Mouse (Mus musculus): ENCODE data around the gene Rnf111. TPM values are rescaled to one million over a fixed set of nuclear protein-coding genes. Genes with fewer than 3 reads are reported as not detected.
A peak's percentile ranks its signal among the peaks of the same experiment; 100 is the strongest.

Rnf111 gene
- polyA plus RNA-seq, 1 experiment from 2014 or later: 38.8 TPM

DNA sequence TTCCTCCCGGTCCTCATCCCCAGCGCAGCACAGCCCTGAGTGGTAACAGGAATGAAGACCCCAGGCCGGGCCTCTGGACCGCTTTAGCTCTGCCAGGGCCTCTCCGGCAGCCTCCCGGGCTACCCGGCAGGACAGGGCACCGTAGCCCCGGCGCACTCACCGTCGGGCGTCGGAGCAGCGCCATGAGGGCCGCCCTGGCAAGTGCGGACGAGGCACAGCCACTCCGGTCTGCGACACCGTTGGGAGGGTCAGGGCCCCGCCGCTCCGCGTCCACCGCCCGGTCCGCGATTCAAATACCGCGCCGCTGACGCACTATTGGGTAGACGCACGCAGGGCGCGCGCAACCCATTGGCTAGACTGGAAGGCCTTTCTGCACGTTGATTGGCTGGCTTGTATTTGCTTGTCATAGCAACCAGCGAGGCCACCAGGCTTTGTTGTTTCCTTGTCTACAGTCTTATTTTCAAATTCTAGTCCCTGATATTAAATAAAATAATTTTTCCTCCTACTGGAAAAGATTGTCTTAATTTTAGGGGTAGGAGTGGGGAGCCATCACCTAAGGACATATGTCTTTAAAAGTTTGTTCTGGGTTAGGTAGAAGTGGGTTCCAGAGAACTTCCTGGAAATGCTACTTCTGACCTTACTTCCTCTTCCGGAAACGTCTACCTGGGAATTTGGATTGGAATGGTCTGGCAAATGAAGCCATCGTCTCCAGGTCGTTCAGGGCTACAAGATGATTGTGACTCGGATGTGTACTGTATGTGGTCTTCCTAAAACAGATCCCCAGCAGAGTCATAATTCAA, 82.1 kb downstream of the Rnf111 start, which contains the start of gene Ccnb2:
Gene Ccnb2 (minus strand): TSS at position 291 of the 800 bp plus-strand sequence.
- peak within 1 kb of the TSS; percentile 37 for H3K27ac ChIP-seq (ENCODE audit: low read depth, low read length)
- 4% methylated on average over 45 of the region's 45 CpGs for WGBS
- peak within 1 kb of the TSS; percentile 64 for H3K4me3 ChIP-seq (ENCODE audit: low read depth, low read length)
- no peaks in the 10 kb centered on the region for H3K9me3 ChIP-seq (ENCODE audit: control insufficient read depth, low read length)
- DNase-seq (ENCODE audit: low spot score, missing footprints): peak; percentile 98
- H3K36me3 ChIP-seq (ENCODE audit: control insufficient read depth, insufficient read depth, low read length): peaks cover 10% of the 10 kb centered on the region
- H3K9ac ChIP-seq (ENCODE audit: low read length): peak within 1 kb of the TSS; percentile 67
- H3K27me3 ChIP-seq (ENCODE audit: control insufficient read depth, insufficient read depth, low read length): no peaks in the 10 kb centered on the region
- peak within 1 kb of the TSS; percentile 60 for H3K4me2 ChIP-seq
- peak; percentile 98 for ATAC-seq (ENCODE audit: low FRiP score)
- H3K4me1 ChIP-seq (ENCODE audit: control insufficient read depth, insufficient read depth, low read length): peaks cover 8% of the 10 kb centered on the region

DNA sequence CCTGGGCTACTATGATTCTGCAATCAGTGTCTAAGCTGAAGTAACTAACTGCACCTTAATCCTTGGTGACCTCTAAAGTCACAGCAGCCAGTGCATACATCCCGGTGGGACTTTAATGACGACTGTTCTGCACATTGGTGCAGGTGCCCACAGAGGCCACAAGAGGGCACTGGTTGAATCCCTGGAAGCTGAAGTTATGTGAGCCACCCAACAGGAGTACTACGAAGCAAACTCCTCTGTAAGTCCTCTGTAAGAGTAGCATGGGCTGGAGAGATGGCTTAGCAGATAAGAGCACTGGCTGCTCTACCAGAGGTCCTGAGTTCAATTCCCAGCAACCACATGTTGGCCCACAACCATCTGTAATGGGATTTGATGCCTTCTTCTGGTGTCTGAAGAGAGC, 87.1 kb downstream of the Rnf111 start:
- H3K4me1 ChIP-seq (ENCODE audit: control insufficient read depth, insufficient read depth, low read length): peaks cover 8% of the 10 kb centered on the region
- ATAC-seq (ENCODE audit: low FRiP score): no peak
- no peaks in the 10 kb centered on the region for H3K27me3 ChIP-seq (ENCODE audit: control insufficient read depth, insufficient read depth, low read length)
- no peak overlapping the region for H3K9ac ChIP-seq (ENCODE audit: low read length)
- peaks cover 26% of the 10 kb centered on the region for H3K36me3 ChIP-seq (ENCODE audit: control insufficient read depth, insufficient read depth, low read length)
- no peaks in the 10 kb centered on the region for H3K9me3 ChIP-seq (ENCODE audit: control insufficient read depth, low read length)
- no peak for DNase-seq (ENCODE audit: low spot score, missing footprints)
- no peak overlapping the region for H3K4me2 ChIP-seq
- H3K4me3 ChIP-seq (ENCODE audit: low read depth, low read length): no peak overlapping the region
- no peak overlapping the region for H3K27ac ChIP-seq (ENCODE audit: low read depth, low read length)
- WGBS: 84% methylated on average over 3 of the region's 3 CpGs

DNA sequence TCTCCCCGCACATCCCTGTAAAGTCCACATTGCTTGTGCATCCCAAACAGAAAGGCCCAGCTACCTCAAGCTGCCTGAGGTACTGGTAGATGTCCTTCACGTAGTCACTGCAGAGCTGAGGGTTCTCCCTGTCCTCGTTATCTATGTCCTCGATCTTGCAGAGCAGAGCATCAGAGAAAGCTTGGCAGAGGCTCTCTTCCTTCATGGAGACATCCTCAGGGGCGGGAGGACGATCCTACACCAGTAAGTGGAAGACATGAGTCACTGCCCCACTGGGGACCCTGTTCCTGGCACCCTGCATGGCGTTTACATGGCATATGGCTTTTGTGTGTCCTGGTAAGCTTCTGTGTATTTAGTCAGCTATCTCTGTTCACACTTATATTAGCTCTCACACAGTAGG, 90.5 kb downstream of the Rnf111 start:
- H3K4me2 ChIP-seq: no peak overlapping the region
- H3K27ac ChIP-seq (ENCODE audit: low read depth, low read length): no peak overlapping the region
- DNase-seq (ENCODE audit: low spot score, missing footprints) (no peak), ATAC-seq (ENCODE audit: low FRiP score) (no peak)
- H3K9me3 ChIP-seq (ENCODE audit: control insufficient read depth, low read length): no peaks in the 10 kb centered on the region
- H3K9ac ChIP-seq (ENCODE audit: low read length): no peak overlapping the region
- WGBS: 93% methylated on average over 7 of the region's 7 CpGs
- H3K36me3 ChIP-seq (ENCODE audit: control insufficient read depth, insufficient read depth, low read length): peaks cover 35% of the 10 kb centered on the region
- no peaks in the 10 kb centered on the region for H3K27me3 ChIP-seq (ENCODE audit: control insufficient read depth, insufficient read depth, low read length)
- no peak overlapping the region for H3K4me3 ChIP-seq (ENCODE audit: low read depth, low read length)
- no peaks in the 10 kb centered on the region for H3K4me1 ChIP-seq (ENCODE audit: control insufficient read depth, insufficient read depth, low read length)

DNA sequence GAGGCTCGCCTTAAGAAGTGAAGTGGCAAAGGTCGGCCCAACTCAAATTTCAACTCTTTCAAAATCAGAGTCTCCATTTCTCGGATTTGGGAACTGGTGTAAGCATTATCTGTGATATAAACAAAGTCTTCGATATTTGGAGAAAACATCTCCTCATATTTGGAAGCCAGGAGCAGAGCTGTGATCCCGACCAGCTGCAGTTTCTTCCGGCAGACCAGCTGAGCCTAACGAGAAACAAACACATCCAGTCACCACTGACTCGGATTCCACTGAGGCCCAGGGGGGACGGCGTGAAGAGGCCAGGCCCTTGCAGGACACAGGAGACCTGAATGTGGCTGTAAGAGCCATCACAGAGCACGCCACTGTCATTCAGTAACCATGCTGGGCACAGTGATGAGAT, 92.9 kb downstream of the Rnf111 start:
- Histone ChIP-seq H3K27ac (ENCODE audit: low read depth, low read length) (no peak overlapping the region), H3K36me3 (ENCODE audit: control insufficient read depth, insufficient read depth, low read length) (peaks cover 24% of the 10 kb centered on the region), H3K4me1 (ENCODE audit: control insufficient read depth, insufficient read depth, low read length) (no peaks in the 10 kb centered on the region), H3K9me3 (ENCODE audit: control insufficient read depth, low read length) (no peaks in the 10 kb centered on the region), H3K4me3 (ENCODE audit: low read depth, low read length) (no peak overlapping the region), H3K9ac (ENCODE audit: low read length) (no peak overlapping the region), H3K27me3 (ENCODE audit: control insufficient read depth, insufficient read depth, low read length) (no peaks in the 10 kb centered on the region), H3K4me2 (no peak overlapping the region)
- DNase-seq (ENCODE audit: low spot score, missing footprints) (no peak), ATAC-seq (ENCODE audit: low FRiP score) (no peak)
- 87% methylated on average over 11 of the region's 11 CpGs for WGBS

DNA sequence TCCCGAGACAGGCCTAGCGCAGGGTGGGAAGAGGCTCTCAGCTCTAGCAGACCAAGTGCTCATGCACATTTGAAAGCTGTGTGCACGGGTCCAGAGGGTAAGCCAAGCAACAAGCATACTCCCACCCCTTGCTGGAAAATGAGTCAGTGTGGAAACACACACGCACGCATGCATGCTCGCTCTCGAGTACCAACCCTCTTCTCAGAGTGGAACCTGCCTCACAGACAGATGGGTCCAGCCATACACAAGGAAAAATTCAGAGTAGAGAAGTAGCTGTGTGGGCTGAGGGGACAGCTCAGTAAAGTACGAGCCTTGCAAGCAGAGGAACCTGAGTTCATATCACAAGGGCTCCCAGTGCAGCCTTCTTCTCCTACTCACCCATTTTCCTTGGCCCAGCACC, 93.8 kb downstream of the Rnf111 start:
- Histone ChIP-seq H3K4me2 (no peak overlapping the region), H3K27ac (ENCODE audit: low read depth, low read length) (no peak overlapping the region), H3K4me3 (ENCODE audit: low read depth, low read length) (no peak overlapping the region), H3K27me3 (ENCODE audit: control insufficient read depth, insufficient read depth, low read length) (no peaks in the 10 kb centered on the region), H3K9me3 (ENCODE audit: control insufficient read depth, low read length) (no peaks in the 10 kb centered on the region), H3K4me1 (ENCODE audit: control insufficient read depth, insufficient read depth, low read length) (no peaks in the 10 kb centered on the region), H3K36me3 (ENCODE audit: control insufficient read depth, insufficient read depth, low read length) (peaks cover 24% of the 10 kb centered on the region), H3K9ac (ENCODE audit: low read length) (no peak overlapping the region)
- 94% methylated on average over 8 of the region's 8 CpGs for WGBS
- DNase-seq (ENCODE audit: low spot score, missing footprints): no peak
- no peak for ATAC-seq (ENCODE audit: low FRiP score)

DNA sequence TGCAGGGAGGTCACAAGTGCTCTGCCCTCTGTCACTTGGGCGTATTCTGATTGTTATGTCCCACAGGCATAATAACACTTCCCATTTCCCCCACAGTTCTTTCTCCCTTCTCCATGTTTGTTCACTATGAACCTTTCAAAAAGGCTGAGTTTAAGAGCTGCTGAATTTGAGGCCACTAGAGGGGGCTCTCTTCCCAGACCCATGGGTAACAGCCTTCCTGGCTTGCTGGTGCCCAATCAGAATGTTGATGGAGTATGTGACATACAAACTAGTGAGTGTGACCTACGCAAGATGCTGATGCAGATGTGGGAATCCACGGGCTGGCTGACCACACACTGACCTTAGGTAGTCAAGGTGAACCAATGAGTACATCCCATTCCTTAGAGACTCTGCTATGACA, 94.7 kb downstream of the Rnf111 start:
- 93% methylated on average over 3 of the region's 3 CpGs for WGBS
- Histone ChIP-seq H3K9me3 (ENCODE audit: control insufficient read depth, low read length) (no peaks in the 10 kb centered on the region), H3K36me3 (ENCODE audit: control insufficient read depth, insufficient read depth, low read length) (peaks cover 18% of the 10 kb centered on the region), H3K4me3 (ENCODE audit: low read depth, low read length) (no peak overlapping the region), H3K4me1 (ENCODE audit: control insufficient read depth, insufficient read depth, low read length) (no peaks in the 10 kb centered on the region), H3K9ac (ENCODE audit: low read length) (no peak overlapping the region), H3K27ac (ENCODE audit: low read depth, low read length) (no peak overlapping the region), H3K27me3 (ENCODE audit: control insufficient read depth, insufficient read depth, low read length) (no peaks in the 10 kb centered on the region), H3K4me2 (no peak overlapping the region)
- DNase-seq (ENCODE audit: low spot score, missing footprints): no peak
- ATAC-seq (ENCODE audit: low FRiP score): no peak

DNA sequence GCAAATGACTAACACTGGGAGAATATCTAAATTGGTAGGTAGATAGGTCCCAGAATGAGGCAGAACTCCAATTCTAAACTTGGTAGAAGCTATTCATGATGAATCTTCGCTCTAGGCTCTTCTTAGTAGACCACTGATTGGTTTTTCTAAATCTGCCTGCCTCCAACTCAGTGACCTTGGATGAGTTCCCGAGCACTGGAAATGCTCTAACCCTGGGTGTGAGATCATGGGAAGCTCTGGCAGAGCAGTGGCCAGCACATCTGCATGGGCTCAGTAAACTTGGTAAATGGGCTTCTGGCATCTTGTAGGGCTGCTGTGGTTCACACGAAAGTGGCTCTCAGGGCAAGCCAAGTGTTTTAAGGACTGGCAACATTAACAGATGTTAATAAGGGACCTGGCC, 96.9 kb downstream of the Rnf111 start:
- DNase-seq (ENCODE audit: low spot score, missing footprints) (no peak), ATAC-seq (ENCODE audit: low FRiP score) (no peak)
- 90% methylated on average over 3 of the region's 3 CpGs for WGBS
- Histone ChIP-seq H3K4me1 (ENCODE audit: control insufficient read depth, insufficient read depth, low read length) (no peaks in the 10 kb centered on the region), H3K4me2 (no peak overlapping the region), H3K36me3 (ENCODE audit: control insufficient read depth, insufficient read depth, low read length) (peaks cover 11% of the 10 kb centered on the region; the same call in 1 of the 2 replicates), H3K9me3 (ENCODE audit: control insufficient read depth, low read length) (no peaks in the 10 kb centered on the region), H3K4me3 (ENCODE audit: low read depth, low read length) (no peak overlapping the region), H3K27ac (ENCODE audit: low read depth, low read length) (no peak overlapping the region), H3K27me3 (ENCODE audit: control insufficient read depth, insufficient read depth, low read length) (no peaks in the 10 kb centered on the region), H3K9ac (ENCODE audit: low read length) (no peak overlapping the region)

DNA sequence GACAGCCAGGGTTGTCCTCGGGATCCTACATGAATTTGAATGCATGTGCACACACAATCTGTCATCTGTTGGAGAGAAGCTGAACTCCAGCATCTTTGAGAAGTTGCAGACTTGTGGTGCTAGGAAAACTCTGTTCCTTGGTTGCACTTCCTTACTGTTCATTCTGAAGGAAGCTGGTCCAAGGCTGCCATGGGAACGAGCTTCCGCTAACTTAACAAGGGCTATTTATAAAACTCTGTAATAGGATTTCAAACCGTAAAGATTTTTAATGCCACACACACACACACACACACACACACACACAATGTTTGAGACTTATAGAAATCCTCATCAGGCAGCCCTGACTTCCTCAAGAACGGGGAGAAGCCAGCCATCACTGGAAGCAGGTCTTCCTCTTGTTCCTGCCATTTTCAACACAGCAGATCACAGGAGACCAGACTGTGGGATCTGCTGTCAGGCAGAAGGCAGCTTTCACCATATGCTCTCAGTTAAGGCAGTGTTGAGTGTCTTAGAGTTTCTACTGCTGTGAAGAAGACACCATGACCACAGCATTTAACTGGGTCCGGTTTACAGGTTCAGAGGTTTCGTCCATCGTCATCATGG, 101.5 kb downstream of the Rnf111 start:
- Histone ChIP-seq H3K4me2 (no peak overlapping the region), H3K9me3 (ENCODE audit: control insufficient read depth, low read length) (no peaks in the 10 kb centered on the region), H3K9ac (ENCODE audit: low read length) (no peak overlapping the region), H3K36me3 (ENCODE audit: control insufficient read depth, insufficient read depth, low read length) (no peaks in the 10 kb centered on the region; the same call in 1 of the 2 replicates), H3K4me3 (ENCODE audit: low read depth, low read length) (no peak overlapping the region), H3K27me3 (ENCODE audit: control insufficient read depth, insufficient read depth, low read length) (no peaks in the 10 kb centered on the region), H3K27ac (ENCODE audit: low read depth, low read length) (no peak overlapping the region), H3K4me1 (ENCODE audit: control insufficient read depth, insufficient read depth, low read length) (no peaks in the 10 kb centered on the region)
- DNase-seq (ENCODE audit: low spot score, missing footprints): no peak
- 90% methylated on average over 8 of the region's 8 CpGs for WGBS
- no peak for ATAC-seq (ENCODE audit: low FRiP score)

DNA sequence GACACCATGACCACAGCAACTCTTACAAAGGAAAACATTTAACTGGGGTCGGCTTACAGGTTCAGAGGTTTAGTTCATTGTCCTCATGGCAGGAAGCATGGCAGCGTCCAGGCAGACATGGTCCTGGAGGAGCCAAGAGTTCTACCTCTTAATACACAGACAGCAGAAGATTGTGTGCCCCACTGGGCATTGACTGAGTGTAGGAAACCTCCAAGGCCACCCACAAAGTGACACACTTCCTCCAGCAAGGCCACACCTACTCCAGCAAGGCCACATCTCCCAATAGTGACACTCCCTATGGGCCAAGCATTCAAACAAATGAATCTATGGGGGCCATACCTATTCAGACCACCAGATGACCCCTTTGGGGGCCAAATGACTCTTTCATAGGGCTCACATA, 107.4 kb downstream of the Rnf111 start:
- Histone ChIP-seq H3K9ac (ENCODE audit: low read length) (no peak overlapping the region), H3K4me3 (ENCODE audit: low read depth, low read length) (no peak overlapping the region), H3K9me3 (ENCODE audit: control insufficient read depth, low read length) (no peaks in the 10 kb centered on the region), H3K36me3 (ENCODE audit: control insufficient read depth, insufficient read depth, low read length) (no peaks in the 10 kb centered on the region), H3K4me1 (ENCODE audit: control insufficient read depth, insufficient read depth, low read length) (no peaks in the 10 kb centered on the region), H3K4me2 (no peak overlapping the region), H3K27ac (ENCODE audit: low read depth, low read length) (no peak overlapping the region), H3K27me3 (ENCODE audit: control insufficient read depth, insufficient read depth, low read length) (no peaks in the 10 kb centered on the region)
- no peak for DNase-seq (ENCODE audit: low spot score, missing footprints)
- no peak for ATAC-seq (ENCODE audit: low FRiP score)
- WGBS: 82% methylated on average over 2 of the region's 2 CpGs
